Mouse (Mus musculus) liver, embryonic 16.5 days (tissue): ENCODE results near the gene Frmd4a. TPM values are rescaled to one million over a fixed set of nuclear protein-coding genes. Genes with fewer than 3 reads are reported as not detected.

Experiments
- ATAC-seq: fragments of 200-750 bp; cut with Nextera tagmentation; 2 replicates; pipeline ENCODE4 v1.8.0; 2017; ENCODE audit warnings: low read depth, mild to moderate bottlenecking, moderate number of reproducible peaks, moderate library complexity
- H3K27ac ChIP-seq: fragments of 300-500 bp; sonication (generic); 2 replicates; pipeline ENCODE4 v1.5.1; 2014; ENCODE audit warnings: mild to moderate bottlenecking, low read length
- H3K27me3 ChIP-seq: fragments of 300-500 bp; sonication (generic); 2 replicates; pipeline ENCODE4 v1.6.1; 2014; ENCODE audit warnings: low read depth, low read length, mixed read lengths; ENCODE audit not compliant: control insufficient read depth, insufficient read depth
- H3K36me3 ChIP-seq: fragments of 300-500 bp; sonication (generic); 2 replicates; pipeline ENCODE4 v1.6.1; 2014; ENCODE audit warnings: mild to moderate bottlenecking; ENCODE audit not compliant: control insufficient read depth, insufficient read depth
- H3K4me1 ChIP-seq: fragments of 300-500 bp; sonication (generic); 2 replicates; pipeline ENCODE4 v1.6.1; 2014; ENCODE audit warnings: low read depth, low read length, mixed read lengths; ENCODE audit not compliant: control insufficient read depth
- H3K4me2 ChIP-seq: fragments of 300-500 bp; sonication (generic); 2 replicates; pipeline ENCODE4 v1.6.1; 2014; ENCODE audit warnings: low read depth, low read length, mixed read lengths
- H3K4me3 ChIP-seq: fragments of 300-500 bp; sonication (generic); 2 replicates; pipeline ENCODE4 v1.5.1; 2014; ENCODE audit warnings: low read depth, mild to moderate bottlenecking, low read length
- H3K9ac ChIP-seq: fragments of 300-500 bp; sonication (generic); 2 replicates; pipeline ENCODE4 v1.6.1; 2014; ENCODE audit warnings: low read depth, low read length
- H3K9me3 ChIP-seq: fragments of 300-500 bp; sonication (generic); replicated peaks from 2 replicates; pipeline ENCODE4 v1.6.1; 2016; ENCODE audit warnings: low read length; ENCODE audit not compliant: control insufficient read depth
- WGBS: fragments of 180-500 bp; shearing (Covaris S2); extraction: QIAGEN DNeasy Blood & Tissue Kit; methylation state at CpG from one replicate; pipeline ENCODE4 v1.1.7; 2014; ENCODE audit not compliant: insufficient replicate concordance; 5-methylcytosine and 5-hydroxymethylcytosine counted together
- polyA plus RNA-seq: library from polyadenylated mRNA; unstranded; fragments of >200 nt; fragmentation: Nextera tagmentation; extraction: Ambion mirVana; gene quantifications from 2 replicates; pipeline ENCODE4 v1.2.1, GENCODE M21; 2015

Gene Frmd4a
- polyA plus RNA-seq, 1 experiment from 2014 or later: 19.8 TPM

GRCm38 (mm10) chr2:4574251-4574650 lies 556.7 kb downstream of the Frmd4a start:
- no peak overlapping the region for H3K4me2 ChIP-seq
- H3K27me3 ChIP-seq: no peaks in the 10 kb centered on the region
- no peak for ATAC-seq
- no peak overlapping the region for H3K4me3 ChIP-seq
- H3K9ac ChIP-seq: no peak overlapping the region
- peaks cover 72% of the 10 kb centered on the region for H3K36me3 ChIP-seq
- H3K27ac ChIP-seq: peak overlapping the region; percentile 84; the same call in 1 of the 2 replicates
- 88% methylated on average over 5 of the region's 5 CpGs for WGBS
- no peaks in the 10 kb centered on the region for H3K9me3 ChIP-seq
- H3K4me1 ChIP-seq: peaks cover 44% of the 10 kb centered on the region

- 89% methylated on average over 2 of the region's 2 CpGs for WGBS
- Histone ChIP-seq H3K4me1 (peaks cover 35% of the 10 kb centered on the region), H3K9me3 (no peaks in the 10 kb centered on the region), H3K27me3 (no peaks in the 10 kb centered on the region), H3K4me2 (no peak overlapping the region), H3K36me3 (peaks cover 76% of the 10 kb centered on the region), H3K4me3 (no peak overlapping the region), H3K27ac (no peak overlapping the region), H3K9ac (no peak overlapping the region)
- ATAC-seq: no peak
Observed at GRCm38 (mm10) chr2:4575163-4575562, 557.6 kb downstream of the Frmd4a start.

GRCm38 (mm10) chr2:4575975-4576374 lies 558.5 kb downstream of the Frmd4a start:
- Histone ChIP-seq H3K4me3 (no peak overlapping the region), H3K36me3 (peaks cover 80% of the 10 kb centered on the region), H3K9ac (no peak overlapping the region), H3K9me3 (no peaks in the 10 kb centered on the region), H3K4me1 (peaks cover 28% of the 10 kb centered on the region), H3K4me2 (no peak overlapping the region), H3K27me3 (no peaks in the 10 kb centered on the region), H3K27ac (no peak overlapping the region)
- ATAC-seq: no peak
- whole genome bisulfite sequencing: 91% methylated on average over 7 of the region's 7 CpGs

GRCm38 (mm10) chr2:4578291-4578690 lies 560.8 kb downstream of the Frmd4a start:
- no peak overlapping the region for H3K4me2 ChIP-seq
- H3K9me3 ChIP-seq: no peaks in the 10 kb centered on the region
- no peak overlapping the region for H3K9ac ChIP-seq
- peaks cover 16% of the 10 kb centered on the region for H3K4me1 ChIP-seq
- WGBS: 75% methylated on average over 5 of the region's 5 CpGs
- ATAC-seq: no peak
- H3K4me3 ChIP-seq: no peak overlapping the region
- H3K27ac ChIP-seq: no peak overlapping the region
- H3K36me3 ChIP-seq: peaks cover 78% of the 10 kb centered on the region
- H3K27me3 ChIP-seq: no peaks in the 10 kb centered on the region

- Histone ChIP-seq H3K4me3 (no peak overlapping the region), H3K9me3 (no peaks in the 10 kb centered on the region), H3K4me1 (peaks cover 7% of the 10 kb centered on the region), H3K27me3 (no peaks in the 10 kb centered on the region), H3K4me2 (no peak overlapping the region), H3K27ac (no peak overlapping the region), H3K36me3 (peaks cover 66% of the 10 kb centered on the region), H3K9ac (no peak overlapping the region)
- 78% methylated on average over 8 of the region's 8 CpGs for WGBS
- no peak for ATAC-seq
Observed at GRCm38 (mm10) chr2:4579357-4580068, 562.0 kb downstream of the Frmd4a start.

GRCm38 (mm10) chr2:4580666-4581065 lies 563.1 kb downstream of the Frmd4a start:
- Histone ChIP-seq H3K9me3 (no peaks in the 10 kb centered on the region), H3K4me2 (no peak overlapping the region), H3K4me3 (no peak overlapping the region), H3K27ac (no peak overlapping the region), H3K9ac (no peak overlapping the region), H3K4me1 (peaks cover 7% of the 10 kb centered on the region), H3K27me3 (no peaks in the 10 kb centered on the region), H3K36me3 (peaks cover 60% of the 10 kb centered on the region)
- 64% methylated on average over 6 of the region's 6 CpGs for WGBS
- no peak for ATAC-seq

- Histone ChIP-seq H3K27me3 (no peaks in the 10 kb centered on the region), H3K4me1 (peaks cover 7% of the 10 kb centered on the region), H3K4me2 (no peak overlapping the region), H3K27ac (no peak overlapping the region), H3K36me3 (peaks cover 61% of the 10 kb centered on the region), H3K4me3 (no peak overlapping the region), H3K9ac (no peak overlapping the region), H3K9me3 (no peaks in the 10 kb centered on the region)
- no peak for ATAC-seq
- WGBS: 83% methylated on average over 2 of the region's 2 CpGs
Observed at GRCm38 (mm10) chr2:4582930-4583329, 565.4 kb downstream of the Frmd4a start.

- Histone ChIP-seq H3K27ac (no peak overlapping the region), H3K36me3 (peaks cover 62% of the 10 kb centered on the region), H3K9ac (no peak overlapping the region), H3K4me3 (no peak overlapping the region), H3K4me1 (peaks cover 7% of the 10 kb centered on the region), H3K9me3 (no peaks in the 10 kb centered on the region), H3K4me2 (no peak overlapping the region), H3K27me3 (no peaks in the 10 kb centered on the region)
- no peak for ATAC-seq
- 90% methylated on average over 5 of the region's 5 CpGs for WGBS
Observed at GRCm38 (mm10) chr2:4584252-4584651, 566.7 kb downstream of the Frmd4a start.

GRCm38 (mm10) chr2:4586245-4586644 lies 568.7 kb downstream of the Frmd4a start:
- Histone ChIP-seq H3K9ac (no peak overlapping the region), H3K4me1 (peaks cover 7% of the 10 kb centered on the region), H3K4me3 (no peak overlapping the region), H3K27ac (no peak overlapping the region), H3K4me2 (no peak overlapping the region), H3K36me3 (peaks cover 63% of the 10 kb centered on the region), H3K27me3 (no peaks in the 10 kb centered on the region), H3K9me3 (no peaks in the 10 kb centered on the region)
- ATAC-seq: no peak; the same call in 1 of the 2 replicates
- 76% methylated on average over 11 of the region's 11 CpGs for WGBS
